Mouse (Mus musculus) heart, postnatal 14 days (tissue): Measurements from ENCODE around the gene Herpud2. TPM values are rescaled to one million over a fixed set of nuclear protein-coding genes. Genes with fewer than 3 reads are reported as not detected.

ENCODE experiments used
- total RNA-seq, 2 experiments: library from RNA; stranded (reverse); gene quantifications; 2 replicates each; pipeline ENCODE4 v1.2.3; 2021

The Herpud2 gene
- total RNA-seq, 2 experiments from 2014 or later, result 35.7 to 39.8 TPM

Other genes starting within 250 kb of the Herpud2 start
- gene Gm10181, start 62.4 kb downstream of the Herpud2 start, total RNA-seq, result not detected
- gene Sept7, start 100.6 kb upstream of the Herpud2 start, total RNA-seq, result 100 to 1,000 TPM; 119 to 127 TPM